Mouse (Mus musculus): ENCODE results near the gene Foxn3. TPM values are rescaled to one million over a fixed set of nuclear protein-coding genes. Genes with fewer than 3 reads are reported as not detected.

The Foxn3 gene
- polyA plus RNA-seq, 1 experiment from 2014 or later: 66.4 TPM

DNA sequence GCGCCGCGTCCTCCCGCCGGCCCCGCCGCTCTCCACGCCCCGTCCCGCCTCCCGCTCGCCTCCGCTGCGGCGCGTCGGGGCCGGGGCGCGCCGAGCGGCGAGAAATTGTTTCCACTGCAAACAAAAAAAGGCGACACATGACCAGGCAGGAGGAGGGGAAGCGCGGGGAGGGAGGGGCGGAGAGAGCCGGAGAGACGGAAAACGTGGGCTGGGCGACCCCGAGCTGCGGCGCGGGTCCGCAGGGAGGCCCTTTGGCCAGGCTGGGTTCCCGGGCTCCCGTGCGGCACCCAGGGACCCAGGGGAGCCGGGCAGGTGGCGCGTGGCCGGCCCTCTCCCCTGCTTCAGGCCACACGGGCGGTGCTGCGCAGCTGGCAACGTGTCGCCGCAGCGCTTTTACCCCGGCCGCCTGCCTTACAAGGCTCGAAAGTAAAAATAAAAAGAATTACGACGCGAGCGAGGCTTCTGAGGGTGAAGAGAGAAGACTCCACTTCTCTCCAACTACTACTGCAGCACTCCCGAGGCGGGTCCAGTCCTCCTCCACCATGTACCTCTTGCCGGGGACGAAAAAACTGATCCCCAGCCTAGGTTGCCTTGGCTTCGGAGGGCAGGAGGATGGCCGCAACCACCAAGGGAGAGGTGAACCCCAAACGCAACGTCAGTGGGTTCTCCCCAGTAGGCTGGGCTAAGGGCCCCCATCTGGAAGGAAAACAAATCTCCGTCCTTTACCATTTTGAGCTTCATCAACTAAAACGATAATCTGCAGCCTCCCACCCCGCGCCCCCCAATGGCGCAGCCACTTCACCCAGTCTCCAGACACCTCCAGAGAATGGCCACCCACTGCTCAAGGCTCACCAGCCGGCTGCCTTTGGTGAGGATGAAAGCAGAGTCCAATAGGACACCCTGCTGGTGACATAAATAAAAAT lies 170.2 kb downstream of the Foxn3 start:
- Histone ChIP-seq H3K36me3 (ENCODE audit: control insufficient read depth, insufficient read depth, low read length) (peaks cover 2% of the 10 kb centered on the region; the same call in 1 of the 2 replicates), H3K4me1 (ENCODE audit: control insufficient read depth, insufficient read depth, low read length) (peaks cover 16% of the 10 kb centered on the region), H3K27ac (ENCODE audit: low read length) (peak overlapping the region; percentile 90), H3K4me2 (ENCODE audit: low read length) (peak overlapping the region; percentile 88), H3K4me3 (ENCODE audit: low read depth, low read length) (peak overlapping the region; percentile 89), H3K9me3 (replicated peaks; ENCODE audit: control insufficient read depth, low read length, poor library complexity, severe bottlenecking) (no peaks in the 10 kb centered on the region), H3K9ac (ENCODE audit: low read depth, low read length) (peak overlapping the region; percentile 81), H3K27me3 (ENCODE audit: control insufficient read depth, insufficient read depth, low read depth, low read length) (no peaks in the 10 kb centered on the region; the same call in 1 of the 2 replicates)
- WGBS: under 1% methylated on average over 51 of the region's 71 CpGs
- ATAC-seq: peak; percentile 85

DNA sequence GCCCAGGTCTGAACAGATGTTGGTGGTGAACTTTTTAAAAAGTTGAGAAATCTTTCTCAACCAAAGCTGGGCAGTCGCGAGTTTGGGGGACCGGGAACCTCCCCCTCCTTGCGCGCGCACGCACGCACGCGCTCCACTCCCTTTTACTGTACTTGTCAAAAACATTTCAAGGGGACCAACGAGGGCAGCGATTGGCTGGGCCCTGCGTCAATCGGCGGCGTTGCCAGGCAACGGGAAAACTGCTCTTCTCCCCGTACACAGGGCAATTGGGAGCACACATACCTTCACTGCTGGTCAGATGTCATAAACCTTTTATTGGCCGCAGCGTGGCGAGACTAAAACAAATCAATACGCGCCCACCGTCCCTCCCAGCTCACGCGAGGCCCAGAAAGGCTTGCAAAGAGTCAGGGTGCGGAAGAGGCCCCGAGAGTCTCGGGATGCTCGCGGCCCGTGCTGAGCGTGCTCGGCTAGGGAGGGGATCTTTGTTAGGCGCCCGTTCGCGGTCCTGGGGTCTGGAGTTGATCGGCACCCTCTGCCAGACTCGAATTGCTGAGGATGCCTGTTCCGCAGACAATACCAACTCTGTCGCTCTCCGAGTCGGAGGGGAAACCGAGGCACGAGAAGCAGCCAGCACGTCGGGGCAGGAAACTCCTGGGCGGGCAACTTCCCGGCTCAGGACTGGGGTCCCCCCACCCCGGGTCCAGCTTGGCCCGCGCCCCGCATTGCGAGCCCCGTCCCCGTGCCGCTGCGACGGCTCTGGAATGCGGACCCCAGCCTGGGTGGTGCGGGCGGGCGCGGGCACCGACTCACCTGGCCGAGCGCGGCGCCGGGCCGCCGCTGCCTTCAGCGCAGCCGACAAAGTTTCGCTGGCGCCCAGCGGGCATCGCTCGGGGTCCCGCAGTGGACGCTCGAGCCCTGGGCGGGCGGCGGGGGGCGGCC lies 171.2 kb downstream of the Foxn3 start:
- H3K4me1 ChIP-seq (ENCODE audit: control insufficient read depth, insufficient read depth, low read length): peaks cover 16% of the 10 kb centered on the region
- WGBS: under 1% methylated on average over 69 of the region's 87 CpGs
- H3K36me3 ChIP-seq (ENCODE audit: control insufficient read depth, insufficient read depth, low read length): peaks cover 3% of the 10 kb centered on the region; the same call in 1 of the 2 replicates
- H3K9ac ChIP-seq (ENCODE audit: low read depth, low read length): peak overlapping the region; percentile 81
- no peaks in the 10 kb centered on the region; the same call in 1 of the 2 replicates for H3K27me3 ChIP-seq (ENCODE audit: control insufficient read depth, insufficient read depth, low read depth, low read length)
- H3K4me3 ChIP-seq (ENCODE audit: low read depth, low read length): peak overlapping the region; percentile 89
- H3K9me3 ChIP-seq (replicated peaks; ENCODE audit: control insufficient read depth, low read length, poor library complexity, severe bottlenecking): no peaks in the 10 kb centered on the region
- ATAC-seq: peak; percentile 93
- peak overlapping the region; percentile 88 for H3K4me2 ChIP-seq (ENCODE audit: low read length)
- H3K27ac ChIP-seq (ENCODE audit: low read length): peak overlapping the region; percentile 90

DNA sequence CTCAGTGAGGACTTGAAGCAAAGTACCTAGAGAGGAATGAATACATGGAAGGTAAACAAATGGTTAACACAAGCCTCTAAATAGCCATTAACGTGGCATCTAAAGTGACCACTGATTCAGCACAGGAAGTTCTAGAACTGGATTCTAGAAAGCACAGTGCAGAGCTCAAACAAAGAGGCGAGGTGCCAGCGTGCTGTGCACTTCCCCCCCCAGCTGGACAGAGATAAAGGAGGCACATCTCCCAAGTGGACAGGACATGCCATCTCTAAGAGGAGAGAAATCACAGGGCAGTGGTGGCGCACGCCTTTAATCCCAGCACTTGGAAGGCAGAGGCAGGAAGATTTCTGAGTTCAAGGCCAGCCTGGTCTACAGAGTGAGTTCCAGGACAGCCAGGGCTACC lies 173.0 kb downstream of the Foxn3 start:
- Histone ChIP-seq H3K4me3 (ENCODE audit: low read depth, low read length) (no peak overlapping the region), H3K4me2 (ENCODE audit: low read length) (no peak overlapping the region), H3K4me1 (ENCODE audit: control insufficient read depth, insufficient read depth, low read length) (peaks cover 23% of the 10 kb centered on the region), H3K27me3 (ENCODE audit: control insufficient read depth, insufficient read depth, low read depth, low read length) (no peaks in the 10 kb centered on the region), H3K9ac (ENCODE audit: low read depth, low read length) (no peak overlapping the region), H3K27ac (ENCODE audit: low read length) (no peak overlapping the region), H3K9me3 (replicated peaks; ENCODE audit: control insufficient read depth, low read length, poor library complexity, severe bottlenecking) (no peaks in the 10 kb centered on the region), H3K36me3 (ENCODE audit: control insufficient read depth, insufficient read depth, low read length) (peaks cover 3% of the 10 kb centered on the region; the same call in 1 of the 2 replicates)
- WGBS: 70% methylated on average over 5 of the region's 5 CpGs
- no peak for ATAC-seq

DNA sequence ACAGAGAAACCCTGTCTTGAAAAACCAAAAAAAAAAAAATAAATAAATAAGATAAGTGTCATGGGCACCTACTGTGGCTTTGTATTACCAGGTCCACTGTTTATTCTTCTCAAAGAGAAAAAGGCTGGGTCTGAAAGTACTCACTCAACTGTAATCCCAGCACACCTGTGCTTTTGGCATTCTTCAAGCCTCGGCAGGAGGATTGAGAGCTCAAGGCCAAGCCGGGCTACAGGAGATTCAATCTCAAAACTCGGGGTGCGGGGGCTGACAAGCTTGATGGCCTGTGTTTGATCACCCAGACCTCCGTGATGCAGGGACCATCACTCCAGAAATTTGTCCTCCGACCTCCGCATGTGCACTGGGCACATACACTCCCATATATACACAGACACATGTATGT lies 174.1 kb downstream of the Foxn3 start:
- Histone ChIP-seq H3K9ac (ENCODE audit: low read depth, low read length) (no peak overlapping the region), H3K4me2 (ENCODE audit: low read length) (no peak overlapping the region), H3K4me1 (ENCODE audit: control insufficient read depth, insufficient read depth, low read length) (peaks cover 25% of the 10 kb centered on the region), H3K9me3 (replicated peaks; ENCODE audit: control insufficient read depth, low read length, poor library complexity, severe bottlenecking) (no peaks in the 10 kb centered on the region), H3K27ac (ENCODE audit: low read length) (no peak overlapping the region), H3K4me3 (ENCODE audit: low read depth, low read length) (no peak overlapping the region), H3K27me3 (ENCODE audit: control insufficient read depth, insufficient read depth, low read depth, low read length) (no peaks in the 10 kb centered on the region), H3K36me3 (ENCODE audit: control insufficient read depth, insufficient read depth, low read length) (peaks cover 3% of the 10 kb centered on the region; the same call in 1 of the 2 replicates)
- 93% methylated on average over 7 of the region's 7 CpGs for WGBS
- ATAC-seq: no peak

DNA sequence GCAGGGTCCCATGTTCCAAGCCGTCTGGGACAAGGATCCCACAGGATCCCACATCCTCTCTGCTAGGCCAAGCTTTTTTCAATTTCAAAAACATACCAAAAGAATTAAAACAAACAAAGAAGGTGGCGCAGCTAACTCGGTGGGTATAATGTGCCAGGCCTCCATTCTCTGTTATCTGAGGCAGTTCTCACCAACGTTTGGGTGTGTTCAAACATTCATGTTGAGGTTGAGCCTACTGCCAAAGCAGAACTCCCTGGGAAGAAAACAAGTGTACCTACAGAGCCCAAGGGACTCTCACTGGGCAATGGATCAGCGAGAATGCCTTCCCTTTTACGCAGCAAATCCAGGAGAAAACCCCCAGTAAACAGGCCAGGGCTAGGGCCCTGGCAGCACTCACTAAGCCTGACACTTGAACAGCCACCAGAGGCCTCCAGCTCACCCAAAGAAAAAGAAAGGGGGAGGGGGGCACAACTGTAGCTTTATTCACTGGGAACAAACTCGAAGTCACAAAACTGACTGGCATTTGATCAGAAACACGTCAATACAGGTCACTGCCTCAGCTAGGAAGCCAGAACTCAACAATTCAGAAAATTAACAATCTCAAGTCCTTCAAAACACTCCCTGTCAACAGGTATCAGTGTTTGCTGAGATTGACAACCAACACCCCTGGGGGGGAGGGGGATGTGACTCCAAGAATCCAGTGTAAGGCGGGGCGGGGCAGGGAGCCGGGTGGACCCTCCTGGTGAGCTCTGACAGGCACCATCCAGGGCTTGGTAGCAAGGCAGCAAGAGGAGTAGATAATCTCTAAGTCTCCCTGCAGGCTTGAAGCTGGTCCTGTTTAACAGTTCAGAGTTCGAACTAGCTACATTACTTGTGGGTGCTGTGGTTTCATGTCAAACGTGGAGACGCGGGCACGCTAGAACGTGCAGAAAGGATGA lies 177.2 kb downstream of the Foxn3 start:
- Histone ChIP-seq H3K9me3 (replicated peaks; ENCODE audit: control insufficient read depth, low read length, poor library complexity, severe bottlenecking) (no peaks in the 10 kb centered on the region), H3K4me1 (ENCODE audit: control insufficient read depth, insufficient read depth, low read length) (peaks cover 17% of the 10 kb centered on the region), H3K4me3 (ENCODE audit: low read depth, low read length) (no peak overlapping the region), H3K9ac (ENCODE audit: low read depth, low read length) (no peak overlapping the region), H3K4me2 (ENCODE audit: low read length) (no peak overlapping the region), H3K27ac (ENCODE audit: low read length) (no peak overlapping the region), H3K36me3 (ENCODE audit: control insufficient read depth, insufficient read depth, low read length) (peaks cover 3% of the 10 kb centered on the region; the same call in 1 of the 2 replicates), H3K27me3 (ENCODE audit: control insufficient read depth, insufficient read depth, low read depth, low read length) (no peaks in the 10 kb centered on the region)
- WGBS: 66% methylated on average over 17 of the region's 17 CpGs
- ATAC-seq: no peak

DNA sequence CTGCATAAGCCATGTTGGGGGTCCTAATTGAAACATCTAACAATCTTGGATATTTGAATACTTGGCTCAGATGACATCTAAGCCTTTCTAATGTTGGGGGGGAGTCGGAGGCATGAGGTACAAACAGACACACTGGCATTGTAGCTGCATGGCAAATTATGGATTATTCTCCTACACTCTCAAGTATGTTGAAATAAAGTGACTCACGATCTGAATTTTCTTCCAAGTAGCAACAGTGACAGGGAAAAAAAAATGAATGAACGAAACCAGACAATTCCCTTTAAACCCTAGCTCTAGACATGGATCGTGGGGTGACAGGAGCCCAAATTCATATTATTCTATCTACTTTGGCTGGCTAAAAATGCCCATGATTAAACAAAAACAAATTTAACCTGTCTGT lies 178.3 kb downstream of the Foxn3 start:
- Histone ChIP-seq H3K9ac (ENCODE audit: low read depth, low read length) (no peak overlapping the region), H3K4me1 (ENCODE audit: control insufficient read depth, insufficient read depth, low read length) (peaks cover 13% of the 10 kb centered on the region), H3K4me2 (ENCODE audit: low read length) (no peak overlapping the region), H3K36me3 (ENCODE audit: control insufficient read depth, insufficient read depth, low read length) (peaks cover 3% of the 10 kb centered on the region; the same call in 1 of the 2 replicates), H3K4me3 (ENCODE audit: low read depth, low read length) (no peak overlapping the region), H3K9me3 (replicated peaks; ENCODE audit: control insufficient read depth, low read length, poor library complexity, severe bottlenecking) (no peaks in the 10 kb centered on the region), H3K27me3 (ENCODE audit: control insufficient read depth, insufficient read depth, low read depth, low read length) (no peaks in the 10 kb centered on the region), H3K27ac (ENCODE audit: low read length) (no peak overlapping the region)
- WGBS: 88% methylated on average over 4 of the region's 4 CpGs
- no peak for ATAC-seq

DNA sequence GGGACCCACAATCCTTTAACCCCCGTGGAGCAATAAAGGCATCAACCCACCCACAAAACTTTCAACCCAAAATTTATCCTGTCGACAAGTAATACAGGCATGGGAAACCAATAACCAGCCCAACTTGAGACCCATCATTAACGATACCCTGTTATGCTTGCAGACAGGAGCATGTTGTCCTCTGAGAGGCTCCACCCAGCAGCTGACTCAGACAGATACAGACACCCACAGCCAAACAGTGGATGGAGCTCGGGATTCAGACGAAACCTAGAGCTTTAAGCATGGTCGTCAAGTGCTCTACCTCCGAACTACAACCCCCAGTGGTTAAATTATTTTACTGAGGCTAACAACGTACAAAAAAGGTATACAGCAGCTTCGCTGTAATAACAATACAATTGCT lies 182.1 kb downstream of the Foxn3 start:
- ATAC-seq: no peak
- Histone ChIP-seq H3K4me2 (ENCODE audit: low read length) (no peak overlapping the region), H3K9me3 (replicated peaks; ENCODE audit: control insufficient read depth, low read length, poor library complexity, severe bottlenecking) (no peaks in the 10 kb centered on the region), H3K36me3 (ENCODE audit: control insufficient read depth, insufficient read depth, low read length) (no peaks in the 10 kb centered on the region), H3K9ac (ENCODE audit: low read depth, low read length) (no peak overlapping the region), H3K27ac (ENCODE audit: low read length) (no peak overlapping the region), H3K4me1 (ENCODE audit: control insufficient read depth, insufficient read depth, low read length) (peaks cover 35% of the 10 kb centered on the region), H3K27me3 (ENCODE audit: control insufficient read depth, insufficient read depth, low read depth, low read length) (no peaks in the 10 kb centered on the region), H3K4me3 (ENCODE audit: low read depth, low read length) (no peak overlapping the region)
- WGBS: 90% methylated on average over 9 of the region's 9 CpGs

DNA sequence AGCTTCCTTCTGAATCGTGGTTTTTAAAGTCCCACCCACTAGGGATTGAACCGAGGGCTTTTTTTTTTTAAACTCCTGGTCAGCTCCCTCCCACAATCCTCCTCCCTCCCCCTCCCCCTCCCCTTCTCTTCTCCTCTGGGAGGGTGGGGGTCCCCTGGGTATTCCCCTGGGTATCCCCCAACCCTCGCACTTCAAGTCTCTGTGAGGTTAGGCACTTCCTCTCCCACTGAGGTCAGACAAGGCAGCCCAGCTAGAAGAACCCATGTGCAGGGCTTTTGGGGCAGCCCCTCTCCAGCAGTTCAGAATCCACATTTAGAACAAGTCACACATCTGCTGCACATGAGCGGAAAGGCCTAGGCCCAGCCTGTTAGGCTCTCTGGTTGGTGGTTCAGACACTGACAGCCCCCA lies 182.5 kb downstream of the Foxn3 start:
- WGBS: 57% methylated on average over 4 of the region's 4 CpGs
- no peak overlapping the region for H3K4me3 ChIP-seq (ENCODE audit: low read depth, low read length)
- no peak overlapping the region for H3K27ac ChIP-seq (ENCODE audit: low read length)
- no peaks in the 10 kb centered on the region for H3K27me3 ChIP-seq (ENCODE audit: control insufficient read depth, insufficient read depth, low read depth, low read length)
- no peak overlapping the region for H3K9ac ChIP-seq (ENCODE audit: low read depth, low read length)
- H3K36me3 ChIP-seq (ENCODE audit: control insufficient read depth, insufficient read depth, low read length): no peaks in the 10 kb centered on the region
- no peak overlapping the region for H3K4me2 ChIP-seq (ENCODE audit: low read length)
- H3K4me1 ChIP-seq (ENCODE audit: control insufficient read depth, insufficient read depth, low read length): peaks cover 36% of the 10 kb centered on the region
- no peaks in the 10 kb centered on the region for H3K9me3 ChIP-seq (replicated peaks; ENCODE audit: control insufficient read depth, low read length, poor library complexity, severe bottlenecking)
- ATAC-seq: no peak

Measured in midbrain, embryonic 16.5 days (tissue).